Mouse (Mus musculus) lung, embryonic 14.5 days (tissue): Measurements from ENCODE around the gene Fyb. TPM values are rescaled to one million over a fixed set of nuclear protein-coding genes. Genes with fewer than 3 reads are reported as not detected.

Experiments used
- ATAC-seq: fragments of 200-750 bp; cut with Nextera tagmentation; 2 replicates; pipeline ENCODE4 v1.8.0; 2017; ENCODE audit warnings: mild to moderate bottlenecking, moderate TSS enrichment, moderate library complexity; ENCODE audit not compliant: insufficient read depth
- DNase-seq: peaks from one replicate; pipeline ENCODE4 v3.0.0-alpha.2; 2015
- H3K27ac ChIP-seq: fragments of 300-500 bp; sonication (generic); 2 replicates; pipeline ENCODE4 v1.5.1; 2014; ENCODE audit warnings: low read depth, mild to moderate bottlenecking, moderate library complexity
- H3K27me3 ChIP-seq: fragments of 300-500 bp; sonication (generic); 2 replicates; pipeline ENCODE4 v1.6.1; 2014; ENCODE audit warnings: low read length, control low read depth; ENCODE audit not compliant: insufficient read depth
- H3K36me3 ChIP-seq: fragments of 300-500 bp; sonication (generic); 2 replicates; pipeline ENCODE4 v1.6.1; 2014; ENCODE audit warnings: control low read depth; ENCODE audit not compliant: insufficient read depth
- H3K4me1 ChIP-seq: fragments of 300-500 bp; sonication (generic); 2 replicates; pipeline ENCODE4 v1.6.1; 2014; ENCODE audit warnings: antibody characterized with exemption, control low read depth; ENCODE audit not compliant: insufficient read depth
- H3K4me2 ChIP-seq: fragments of 300-500 bp; sonication (generic); 2 replicates; pipeline ENCODE4 v1.6.1; 2014; ENCODE audit warnings: mild to moderate bottlenecking
- H3K4me3 ChIP-seq: fragments of 300-500 bp; sonication (generic); 2 replicates; pipeline ENCODE4 v1.5.1; 2014; ENCODE audit warnings: low read depth, low read length
- H3K9ac ChIP-seq: fragments of 300-500 bp; sonication (generic); 2 replicates; pipeline ENCODE4 v1.6.1; 2014
- H3K9me3 ChIP-seq: fragments of 300-500 bp; sonication (generic); 2 replicates; pipeline ENCODE4 v1.6.1; 2016; ENCODE audit warnings: low read depth, low read length, control low read depth
- CTCF ChIP-seq: IDR thresholded peaks from 2 replicates; pipeline ENCODE4 v1.5.1; 2016; ENCODE audit warnings: antibody characterized with exemption, low read depth
- WGBS: fragments of 180-500 bp; shearing (Covaris S2); extraction: QIAGEN DNeasy Blood & Tissue Kit; methylation state at CpG from one replicate; pipeline ENCODE4 v1.1.7; 2014; 5-methylcytosine and 5-hydroxymethylcytosine counted together
- polyA plus RNA-seq: library from polyadenylated mRNA; unstranded; fragments of >200 nt; fragmentation: Nextera tagmentation; extraction: Ambion mirVana; gene quantifications from 2 replicates; pipeline ENCODE4 v1.2.1, GENCODE M21; 2014

Gene Fyb
- polyA plus RNA-seq, 1 experiment from 2014 or later = 6.2 TPM

- no peak overlapping the region for H3K9ac ChIP-seq
- no peak overlapping the region for H3K27ac ChIP-seq
- DNase-seq = no peak
- TF ChIP-seq CTCF = no peak
- H3K4me1 ChIP-seq = peaks cover 11% of the 10 kb centered on the region; the same call in 1 of the 2 replicates
- no peaks in the 10 kb centered on the region for H3K9me3 ChIP-seq
- ATAC-seq = no peak
- H3K27me3 ChIP-seq = no peaks in the 10 kb centered on the region
- H3K4me3 ChIP-seq = no peak overlapping the region
- no peaks in the 10 kb centered on the region for H3K36me3 ChIP-seq
- peak overlapping the region; percentile 13; the same call in 1 of the 2 replicates for H3K4me2 ChIP-seq
- WGBS = 59% methylated on average over 7 of the region's 7 CpGs
Measured at GRCm38 (mm10) chr15:6710341-6710740, 187.7 kb downstream of the Fyb start.

- no peak overlapping the region for H3K4me2 ChIP-seq
- H3K9ac ChIP-seq = no peak overlapping the region
- H3K36me3 ChIP-seq = no peaks in the 10 kb centered on the region
- no peaks in the 10 kb centered on the region for H3K27me3 ChIP-seq
- WGBS = 80% methylated on average over 7 of the region's 7 CpGs
- TF ChIP-seq CTCF = no peak
- H3K4me1 ChIP-seq = peaks cover 11% of the 10 kb centered on the region; the same call in 1 of the 2 replicates
- H3K9me3 ChIP-seq = no peaks in the 10 kb centered on the region
- no peak overlapping the region for H3K4me3 ChIP-seq
- ATAC-seq (no peak), DNase-seq (no peak)
- no peak overlapping the region for H3K27ac ChIP-seq
Measured at GRCm38 (mm10) chr15:6711226-6711625, 188.6 kb downstream of the Fyb start.

Other genes with a start within 250 kb of the Fyb start
- gene Dab2, start 223.1 kb upstream of the Fyb start, polyA plus RNA-seq = 50.0 and 53.2 TPM in 2 replicates
- not detected in 2 replicates for gene C9, start 77.5 kb upstream of the Fyb start, polyA plus RNA-seq
- gene Rictor, start 185.5 kb downstream of the Fyb start, polyA plus RNA-seq = 42.9 and 44.2 TPM in 2 replicates